Mouse (Mus musculus) E14TG2a.4 (cell line): ENCODE data around the gene Tns3.

ENCODE experiments used
- CTCF ChIP-seq: conservative IDR thresholded peaks from 2 replicates; pipeline ENCODE4 v1.5.1; 2014; ENCODE audit warnings: low read length
- NANOG ChIP-seq: IDR thresholded peaks from 2 replicates; pipeline ENCODE4 v1.6.1; 2014; ENCODE audit warnings: borderline replicate concordance, low read length, mixed read lengths
- POU5F1 ChIP-seq: IDR thresholded peaks from 2 replicates; pipeline ENCODE4 v1.6.1; 2014; ENCODE audit warnings: low read length, borderline replicate concordance

DNA sequence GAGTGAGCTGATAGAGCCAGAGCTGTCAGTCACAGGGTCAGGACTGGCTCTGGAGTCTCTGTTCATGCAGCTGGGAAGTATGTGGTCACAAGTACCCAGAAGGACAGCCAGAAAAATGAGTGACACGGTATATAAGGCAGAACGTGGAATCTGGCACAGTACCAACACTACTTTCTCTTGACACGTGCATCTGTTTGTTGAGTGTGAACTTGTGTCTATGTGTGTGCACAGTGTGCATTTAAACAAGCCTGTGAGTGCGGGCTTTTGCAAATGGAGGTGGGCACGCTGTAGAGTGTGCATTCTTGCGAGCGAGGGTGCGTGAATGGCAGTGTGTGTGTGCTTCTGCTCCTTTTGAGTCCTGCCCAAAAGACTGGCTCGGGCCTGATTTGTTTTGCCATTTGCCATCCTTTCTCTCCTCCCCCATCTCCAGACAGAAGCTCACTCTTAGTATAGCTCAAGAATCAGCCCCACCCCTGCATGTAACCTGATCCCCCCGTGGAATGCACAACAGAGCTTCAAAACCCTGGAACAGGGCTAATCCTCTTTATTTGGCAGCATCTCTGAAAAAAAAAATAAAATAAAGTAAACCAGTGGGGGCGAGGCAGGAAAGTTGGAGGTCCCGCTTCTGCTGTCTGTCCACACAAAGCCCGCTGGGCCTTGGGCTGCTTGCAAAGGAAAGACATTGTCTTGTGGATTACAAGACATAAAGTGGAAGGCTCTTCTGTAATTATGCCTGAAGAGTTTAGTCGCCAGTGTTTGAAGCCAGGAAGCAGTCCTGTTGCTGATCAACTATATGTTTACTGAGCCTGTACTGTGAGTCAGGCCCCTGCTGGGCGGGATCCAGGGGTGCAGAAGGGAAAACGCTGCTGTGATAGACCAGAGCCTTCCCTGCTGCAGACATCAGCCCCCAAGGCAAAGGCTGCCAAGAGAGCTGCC is 28.5 kb upstream of the Tns3 start:
- TF ChIP-seq CTCF: no peak
- no peak for TF ChIP-seq NANOG
- TF ChIP-seq POU5F1: no peak
